In genomic region chr2:39338832-39339649, GRCm38 (mm10) we compare ENCODE assay signal across 15 mouse cellular contexts.
DNase-seq lines count a peak whose midpoint lies in the region; ATAC-seq and TF ChIP-seq lines count a peak whose summit lies in the region.
"Had no signal": no experiment of that assay in that cellular context is flagged by ENCODE, and none has a peak within 500 bp of the region (broad histone marks: within the 10 kb centered on the region; RNA-seq: fewer than 3 reads in every experiment).

No protein-coding gene starts in this region.

- no peaks in the 10 kb centered on the region for H3K27me3 ChIP-seq in hindbrain, embryonic 12.5 days
- no peaks in the 10 kb centered on the region for H3K27me3 ChIP-seq in hindbrain, embryonic 16.5 days (replicated peaks; ENCODE audit: control insufficient read depth, insufficient read depth, low read length)
- H3K27me3 ChIP-seq in midbrain, embryonic 13.5 days: no peaks in the 10 kb centered on the region
- no peaks in the 10 kb centered on the region for H3K27me3 ChIP-seq in midbrain, postnatal 0 days (ENCODE audit: insufficient read depth, low read length)

- H3K4me1 ChIP-seq in hindbrain, embryonic 12.5 days: no peaks in the 10 kb centered on the region
- H3K4me1 ChIP-seq in hindbrain, embryonic 16.5 days (ENCODE audit: control insufficient read depth, insufficient read depth, low read depth, low read length): no peaks in the 10 kb centered on the region
- H3K4me1 ChIP-seq in midbrain, embryonic 13.5 days (replicated peaks): no peaks in the 10 kb centered on the region
- no peaks in the 10 kb centered on the region for H3K4me1 ChIP-seq in midbrain, postnatal 0 days (ENCODE audit: insufficient read depth, low read length)

- H3K4me2 ChIP-seq in hindbrain, embryonic 12.5 days (replicated peaks): no peak overlapping the region
- no peak overlapping the region for H3K4me2 ChIP-seq in hindbrain, embryonic 16.5 days (ENCODE audit: low read length)
- no peak overlapping the region for H3K4me2 ChIP-seq in midbrain, embryonic 13.5 days (replicated peaks)
- H3K4me2 ChIP-seq in midbrain, postnatal 0 days (ENCODE audit: low read depth, low read length, poor library complexity, severe bottlenecking): no peak overlapping the region

- no peak overlapping the region for H3K4me3 ChIP-seq in hindbrain, embryonic 12.5 days
- H3K4me3 ChIP-seq in hindbrain, embryonic 16.5 days (ENCODE audit: low read length): no peak overlapping the region
- no peak overlapping the region for H3K4me3 ChIP-seq in midbrain, embryonic 13.5 days (replicated peaks)
- H3K4me3 ChIP-seq in midbrain, postnatal 0 days (ENCODE audit: low read depth, low read length): no peak overlapping the region

- WGBS in hindbrain, embryonic 12.5 days: 78% methylated on average over 9 of the region's 9 CpGs
- WGBS in hindbrain, embryonic 16.5 days: 77% methylated on average over 9 of the region's 9 CpGs
- 81% methylated on average over 9 of the region's 9 CpGs for WGBS in midbrain, embryonic 13.5 days
- 70% methylated on average over 9 of the region's 9 CpGs for WGBS in midbrain, postnatal 0 days

- H3K36me3 ChIP-seq in hindbrain, embryonic 12.5 days: no peaks in the 10 kb centered on the region
- no peaks in the 10 kb centered on the region for H3K36me3 ChIP-seq in hindbrain, embryonic 16.5 days (ENCODE audit: control insufficient read depth, insufficient read depth, low read length)
- no peaks in the 10 kb centered on the region for H3K36me3 ChIP-seq in midbrain, embryonic 13.5 days
- H3K36me3 ChIP-seq in midbrain, postnatal 0 days (ENCODE audit: insufficient read depth, low read length): no peaks in the 10 kb centered on the region

- peak; percentile 48; the same call in 1 of the 2 replicates for ATAC-seq in hindbrain, embryonic 12.5 days (ENCODE audit: low FRiP score)
- ATAC-seq in hindbrain, embryonic 16.5 days: no peak
- 0 out of 2 replicates have a peak, but pooled peaks have one; percentile 40 for ATAC-seq in midbrain, embryonic 13.5 days
- no peak for ATAC-seq in midbrain, postnatal 0 days (ENCODE audit: low FRiP score)

- intact Hi-C loops in left cerebral cortex, postnatal 10 days (cut with DNase I): no loop called here

- no peak for DNase-seq in midbrain, postnatal 0 days (ENCODE audit: low spot score)
- peak; percentile 4 for DNase-seq in R1 (ENCODE audit: low read depth, low spot score)
- DNase-seq in embryo, embryonic 11 days: peak; percentile 36
- no peak for DNase-seq in left cerebral cortex, postnatal 10 days (ENCODE audit: extremely low spot score in 1 of 2, low spot score in 2 of 2)
- DNase-seq: adrenal gland, postnatal 10 days; cerebellum, adult 8-10 months; gastrocnemius, postnatal 36 days; kidney, adult 2 months; lung, adult 18-20 months; right cerebral cortex, postnatal 14 days; thymus, postnatal 25 days had no signal

- H3K27ac ChIP-seq in hindbrain, embryonic 12.5 days: no peak overlapping the region
- H3K27ac ChIP-seq in hindbrain, embryonic 16.5 days (ENCODE audit: low read depth, low read length): no peak overlapping the region
- no peak overlapping the region for H3K27ac ChIP-seq in midbrain, embryonic 13.5 days
- H3K27ac ChIP-seq in midbrain, postnatal 0 days (ENCODE audit: low read depth, low read length): no peak overlapping the region
- H3K27ac ChIP-seq: stomach, postnatal 0 days had no signal

- no peaks in the 10 kb centered on the region for H3K9me3 ChIP-seq in hindbrain, embryonic 12.5 days (replicated peaks)
- no peaks in the 10 kb centered on the region for H3K9me3 ChIP-seq in hindbrain, embryonic 16.5 days (ENCODE audit: control insufficient read depth, low read length)
- no peaks in the 10 kb centered on the region for H3K9me3 ChIP-seq in midbrain, embryonic 13.5 days
- no peaks in the 10 kb centered on the region for H3K9me3 ChIP-seq in midbrain, postnatal 0 days (ENCODE audit: low read length)

- no peak for TF ChIP-seq CTCF in midbrain, postnatal 0 days (IDR thresholded peaks at IDR 0.05)

- no peak overlapping the region for H3K9ac ChIP-seq in hindbrain, embryonic 12.5 days
- H3K9ac ChIP-seq in hindbrain, embryonic 16.5 days (ENCODE audit: low read depth, low read length): no peak overlapping the region
- no peak overlapping the region for H3K9ac ChIP-seq in midbrain, embryonic 13.5 days (replicated peaks)
- no peak overlapping the region for H3K9ac ChIP-seq in midbrain, postnatal 0 days (replicated peaks; ENCODE audit: low read length, poor library complexity, severe bottlenecking)

Comparison
In these comparisons a context has a peak if more than half of its experiments do, and no peak if none do; other contexts are left out.
1. ATAC-seq: peak in hindbrain, embryonic 12.5 days (single experiment) and midbrain, embryonic 13.5 days (single experiment); none in hindbrain, embryonic 16.5 days (single experiment) and midbrain, postnatal 0 days (single experiment).
2. DNase-seq: peak in R1 (single experiment) and embryo, embryonic 11 days (single experiment); none in midbrain, postnatal 0 days (single experiment) and left cerebral cortex, postnatal 10 days (0 of 2).